Mouse (Mus musculus): ENCODE data around the gene Gm8909. TPM values are rescaled to one million over a fixed set of nuclear protein-coding genes. Genes with fewer than 3 reads are reported as not detected.

Gm8909 gene
- polyA plus RNA-seq (2016; fragmentation: Nextera tagmentation; extraction: Ambion mirVana) = not detected in 2 replicates

- Histone ChIP-seq H3K4me1 (peaks cover 8% of the 10 kb centered on the region), H3K27ac (no peak within 1 kb of the TSS), H3K9me3 (replicated peaks) (no peaks in the 10 kb centered on the region), H3K36me3 (no peaks in the 10 kb centered on the region), H3K4me2 (peak within 1 kb of the TSS; percentile 68), H3K27me3 (replicated peaks) (peaks cover 77% of the 10 kb centered on the region), H3K4me3 (peak within 1 kb of the TSS; percentile 52), H3K9ac (no peak within 1 kb of the TSS)
- WGBS (ENCODE audit: insufficient replicate concordance) = 4% methylated on average over 63 of the region's 63 CpGs
- ATAC-seq = no peak
Observed at GRCm38 (mm10) chr17:36168039-36168652, at the start of gene Gm8909. Gene Gm8909, minus strand, starts transcription at chr17:36168537.

GRCm38 (mm10) chr17:36215586-36215985 lies 47.2 kb upstream of the Gm8909 start:
- H3K4me2 ChIP-seq = no peak overlapping the region
- H3K4me3 ChIP-seq = no peak overlapping the region
- no peaks in the 10 kb centered on the region for H3K36me3 ChIP-seq
- H3K4me1 ChIP-seq = no peaks in the 10 kb centered on the region
- no peak for ATAC-seq
- H3K27ac ChIP-seq = no peak overlapping the region
- H3K27me3 ChIP-seq (replicated peaks) = peaks cover 92% of the 10 kb centered on the region
- no peaks in the 10 kb centered on the region for H3K9me3 ChIP-seq (replicated peaks)
- WGBS (ENCODE audit: insufficient replicate concordance) = 4% methylated on average over 20 of the region's 20 CpGs
- no peak overlapping the region for H3K9ac ChIP-seq

GRCm38 (mm10) chr17:36206846-36207245 lies 38.5 kb upstream of the Gm8909 start:
- no peak overlapping the region for H3K4me2 ChIP-seq
- H3K4me1 ChIP-seq = peaks cover 6% of the 10 kb centered on the region; the same call in 1 of the 2 replicates
- H3K4me3 ChIP-seq = no peak overlapping the region
- H3K9ac ChIP-seq = no peak overlapping the region
- no peak overlapping the region for H3K27ac ChIP-seq
- H3K9me3 ChIP-seq (replicated peaks) = no peaks in the 10 kb centered on the region
- ATAC-seq = no peak
- no peaks in the 10 kb centered on the region for H3K36me3 ChIP-seq
- H3K27me3 ChIP-seq (replicated peaks) = peaks cover 95% of the 10 kb centered on the region

GRCm38 (mm10) chr17:36205862-36206261 lies 37.5 kb upstream of the Gm8909 start:
- peak overlapping the region; percentile 44 for H3K4me3 ChIP-seq
- no peaks in the 10 kb centered on the region for H3K36me3 ChIP-seq
- peak overlapping the region; percentile 63 for H3K4me2 ChIP-seq
- WGBS (ENCODE audit: insufficient replicate concordance) = 2% methylated on average over 40 of the region's 41 CpGs
- peaks cover 6% of the 10 kb centered on the region; the same call in 1 of the 2 replicates for H3K4me1 ChIP-seq
- ATAC-seq = peak; percentile 13; the same call in 1 of the 2 replicates
- H3K27ac ChIP-seq = no peak overlapping the region
- H3K27me3 ChIP-seq (replicated peaks) = peaks cover 96% of the 10 kb centered on the region
- no peaks in the 10 kb centered on the region for H3K9me3 ChIP-seq (replicated peaks)
- H3K9ac ChIP-seq = no peak overlapping the region

- Histone ChIP-seq H3K9ac (no peak overlapping the region), H3K9me3 (replicated peaks) (no peaks in the 10 kb centered on the region), H3K4me2 (peak overlapping the region; percentile 63), H3K4me3 (peak overlapping the region; percentile 44), H3K27ac (no peak overlapping the region), H3K27me3 (replicated peaks) (peaks cover 92% of the 10 kb centered on the region), H3K4me1 (peaks cover 6% of the 10 kb centered on the region; the same call in 1 of the 2 replicates), H3K36me3 (no peaks in the 10 kb centered on the region)
- peak; percentile 42; the same call in 1 of the 2 replicates for ATAC-seq
- 1% methylated on average over 15 of the region's 15 CpGs for WGBS (ENCODE audit: insufficient replicate concordance)
Observed at GRCm38 (mm10) chr17:36205456-36205855, 37.1 kb upstream of the Gm8909 start.

- Histone ChIP-seq H3K4me1 (peaks cover 6% of the 10 kb centered on the region; the same call in 1 of the 2 replicates), H3K27ac (no peak overlapping the region), H3K4me2 (no peak overlapping the region), H3K27me3 (replicated peaks) (peaks cover 85% of the 10 kb centered on the region), H3K9ac (no peak overlapping the region), H3K9me3 (replicated peaks) (no peaks in the 10 kb centered on the region), H3K36me3 (no peaks in the 10 kb centered on the region), H3K4me3 (no peak overlapping the region)
- ATAC-seq = no peak
- WGBS (ENCODE audit: insufficient replicate concordance) = 60% methylated on average over 2 of the region's 2 CpGs
Observed at GRCm38 (mm10) chr17:36201851-36202250, 33.5 kb upstream of the Gm8909 start.

GRCm38 (mm10) chr17:36198317-36198716 lies 30.0 kb upstream of the Gm8909 start:
- WGBS (ENCODE audit: insufficient replicate concordance) = 10% methylated on average over 5 of the region's 5 CpGs
- Histone ChIP-seq H3K27ac (no peak overlapping the region), H3K4me1 (no peaks in the 10 kb centered on the region), H3K4me2 (no peak overlapping the region), H3K36me3 (no peaks in the 10 kb centered on the region), H3K9me3 (replicated peaks) (no peaks in the 10 kb centered on the region), H3K4me3 (no peak overlapping the region), H3K9ac (no peak overlapping the region), H3K27me3 (replicated peaks) (peaks cover 68% of the 10 kb centered on the region)
- no peak for ATAC-seq

GRCm38 (mm10) chr17:36194471-36194870 lies 26.1 kb upstream of the Gm8909 start:
- peaks cover 66% of the 10 kb centered on the region for H3K27me3 ChIP-seq (replicated peaks)
- 68% methylated on average over 6 of the region's 6 CpGs for WGBS (ENCODE audit: insufficient replicate concordance)
- no peak for ATAC-seq

GRCm38 (mm10) chr17:36193546-36194141 lies 25.3 kb upstream of the Gm8909 start:
- Histone ChIP-seq H3K4me2 (no peak overlapping the region), H3K9ac (no peak overlapping the region), H3K27me3 (replicated peaks) (peaks cover 67% of the 10 kb centered on the region), H3K36me3 (no peaks in the 10 kb centered on the region), H3K9me3 (replicated peaks) (no peaks in the 10 kb centered on the region), H3K4me3 (no peak overlapping the region), H3K4me1 (no peaks in the 10 kb centered on the region), H3K27ac (no peak overlapping the region)
- no peak for ATAC-seq
- WGBS (ENCODE audit: insufficient replicate concordance) = 22% methylated on average over 8 of the region's 8 CpGs

More at GRCm38 (mm10) chr17:36194471-36194870, 26.1 kb upstream of the Gm8909 start:
- Histone ChIP-seq H3K4me1 (no peaks in the 10 kb centered on the region), H3K9me3 (replicated peaks) (no peaks in the 10 kb centered on the region), H3K4me3 (no peak overlapping the region), H3K9ac (no peak overlapping the region), H3K4me2 (no peak overlapping the region), H3K27ac (no peak overlapping the region), H3K36me3 (no peaks in the 10 kb centered on the region)

GRCm38 (mm10) chr17:36192371-36192770 lies 24.0 kb upstream of the Gm8909 start:
- Histone ChIP-seq H3K9ac (no peak overlapping the region), H3K27me3 (replicated peaks) (peaks cover 63% of the 10 kb centered on the region), H3K36me3 (no peaks in the 10 kb centered on the region), H3K27ac (no peak overlapping the region), H3K4me3 (no peak overlapping the region), H3K9me3 (replicated peaks) (no peaks in the 10 kb centered on the region), H3K4me1 (no peaks in the 10 kb centered on the region), H3K4me2 (no peak overlapping the region)
- no peak for ATAC-seq
- WGBS (ENCODE audit: insufficient replicate concordance) = 39% methylated on average over 2 of the region's 2 CpGs

GRCm38 (mm10) chr17:36190169-36190507 lies 21.8 kb upstream of the Gm8909 start, which contains the start of gene H2-T3:
Gene H2-T3, minus strand, starts transcription at chr17:36190287.
- Histone ChIP-seq H3K27ac (no peak within 1 kb of the TSS), H3K36me3 (no peaks in the 10 kb centered on the region), H3K4me1 (no peaks in the 10 kb centered on the region), H3K27me3 (replicated peaks) (peaks cover 76% of the 10 kb centered on the region), H3K9me3 (replicated peaks) (no peaks in the 10 kb centered on the region), H3K4me3 (no peak within 1 kb of the TSS), H3K9ac (no peak within 1 kb of the TSS), H3K4me2 (no peak within 1 kb of the TSS)
- 49% methylated on average over 2 of the region's 2 CpGs for WGBS (ENCODE audit: insufficient replicate concordance)
- ATAC-seq = no peak

- Histone ChIP-seq H3K4me1 (no peaks in the 10 kb centered on the region), H3K4me2 (no peak overlapping the region), H3K9me3 (replicated peaks) (no peaks in the 10 kb centered on the region), H3K4me3 (no peak overlapping the region), H3K36me3 (no peaks in the 10 kb centered on the region), H3K27me3 (replicated peaks) (peaks cover 74% of the 10 kb centered on the region), H3K27ac (no peak overlapping the region), H3K9ac (no peak overlapping the region)
- ATAC-seq = no peak
- WGBS (ENCODE audit: insufficient replicate concordance) = 28% methylated on average over 18 of the region's 18 CpGs
Observed at GRCm38 (mm10) chr17:36189491-36190168, 21.3 kb upstream of the Gm8909 start.
